Mouse (Mus musculus) MEL-GATA-1-ER (cell line): ENCODE results near the gene Armc7.
"Not testable (repeated sequence)": the region's sequence is repeated elsewhere in the genome, so short reads cannot be mapped to it uniquely, and the experiment has no call there.

Experiments used
- DNase-seq: peaks from one replicate; pipeline ENCODE4 v3.0.0-alpha.2; 2012; ENCODE audit warnings: low read depth; ENCODE audit errors: extremely low read depth

Armc7 gene

GRCm38 (mm10) chr11:115490441-115491355, 15.2 kb downstream of the Armc7 start:
- no peak for DNase-seq

GRCm38 (mm10) chr11:115491356-115492083, 16.1 kb downstream of the Armc7 start, which contains the start of gene Nt5c:
Gene Nt5c, minus strand, starts transcription at chr11:115491862.
- peak; percentile 74 for DNase-seq

DNA sequence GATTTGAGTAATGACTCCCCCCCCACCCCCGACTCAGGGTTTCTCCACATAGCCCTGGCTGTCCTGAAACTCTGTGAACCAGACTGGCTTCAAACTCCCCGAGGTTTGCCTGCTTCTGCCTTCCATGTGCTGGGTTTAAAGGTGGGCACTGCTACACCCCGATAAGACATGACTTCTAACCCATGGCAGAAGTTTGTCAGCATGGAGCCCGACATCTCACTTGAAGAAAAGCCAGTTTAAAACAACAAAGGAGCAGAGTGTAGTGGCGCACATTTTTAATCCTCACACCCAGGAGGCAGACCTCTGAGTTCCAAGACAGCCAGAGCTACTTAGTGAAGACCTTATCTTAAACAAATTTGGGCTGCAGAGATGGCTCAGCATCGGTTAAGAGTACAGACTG, 16.9 kb downstream of the Armc7 start:
- peak; percentile 35 for DNase-seq

DNA sequence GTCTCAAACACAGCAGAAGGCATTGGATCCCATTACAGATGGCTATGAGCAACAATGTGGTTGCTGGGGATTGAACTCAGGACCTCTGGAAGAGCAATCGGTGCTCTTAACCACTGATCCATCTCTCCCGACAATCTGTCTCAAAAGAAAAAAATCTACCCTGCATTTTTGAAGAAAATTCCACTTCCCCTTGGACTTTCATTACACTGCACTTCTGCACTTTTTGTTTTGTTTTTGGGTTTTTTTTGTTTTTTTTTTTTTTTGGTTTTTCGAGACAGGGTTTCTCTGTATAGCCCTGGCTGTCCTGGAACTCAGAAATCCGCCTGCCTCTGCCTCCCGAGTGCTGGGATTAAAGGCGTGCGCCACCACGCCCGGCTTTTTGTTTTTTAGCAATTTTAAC, 21.1 kb downstream of the Armc7 start:
- DNase-seq, result not testable (repeated sequence)

GRCm38 (mm10) chr11:115502636-115503035, 27.2 kb downstream of the Armc7 start:
- DNase-seq, result no peak

- peak; percentile 43 for DNase-seq
Measured at GRCm38 (mm10) chr11:115506586-115506985, 31.1 kb downstream of the Armc7 start.

DNA sequence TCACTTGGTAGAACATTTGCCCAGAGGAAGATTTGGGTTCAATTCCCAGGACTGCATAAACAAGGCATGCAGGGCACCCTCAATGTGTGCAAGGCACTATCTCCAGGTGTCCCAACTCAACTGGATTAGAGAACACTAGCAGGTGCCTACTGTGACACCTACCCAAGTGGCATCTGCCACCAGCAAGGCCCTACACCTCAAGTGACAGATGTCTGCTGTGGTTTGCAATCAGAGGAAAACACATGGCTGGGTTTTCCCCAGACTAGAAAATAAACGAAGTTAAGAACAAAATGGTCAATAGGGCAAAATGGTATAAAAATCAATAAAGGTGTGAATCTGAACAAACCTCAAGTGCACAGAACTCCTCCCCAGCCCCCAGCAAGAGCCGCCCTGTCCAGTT, 32.6 kb downstream of the Armc7 start:
- DNase-seq, result no peak

GRCm38 (mm10) chr11:115509773-115510506, 34.5 kb downstream of the Armc7 start:
- peak; percentile 69 for DNase-seq

DNA sequence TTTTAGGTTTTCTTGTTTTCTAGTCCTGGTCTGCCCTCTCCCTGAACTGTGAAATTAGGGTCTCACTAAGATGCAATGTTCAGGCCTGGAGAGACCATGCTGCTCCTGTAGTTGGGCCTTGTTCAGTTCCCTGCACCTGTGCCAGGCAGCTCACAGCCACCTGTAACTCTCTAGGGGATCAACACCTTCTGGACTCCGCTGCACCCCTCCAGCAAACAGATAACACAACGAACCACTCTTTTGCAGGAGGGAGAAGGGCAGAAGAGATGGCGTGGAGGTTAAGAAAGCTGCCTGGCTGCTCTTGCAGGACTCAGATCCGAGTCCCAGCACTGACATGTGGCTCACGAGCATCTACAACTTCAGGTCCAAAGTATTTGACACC, 35.0 kb downstream of the Armc7 start:
- no peak for DNase-seq

GRCm38 (mm10) chr11:115511121-115511520, 35.7 kb downstream of the Armc7 start:
- peak; percentile 65 for DNase-seq

GRCm38 (mm10) chr11:115512004-115512403, 36.5 kb downstream of the Armc7 start:
- DNase-seq, result no peak

GRCm38 (mm10) chr11:115512407-115513183, 37.1 kb downstream of the Armc7 start:
- peak; percentile 88 for DNase-seq

DNA sequence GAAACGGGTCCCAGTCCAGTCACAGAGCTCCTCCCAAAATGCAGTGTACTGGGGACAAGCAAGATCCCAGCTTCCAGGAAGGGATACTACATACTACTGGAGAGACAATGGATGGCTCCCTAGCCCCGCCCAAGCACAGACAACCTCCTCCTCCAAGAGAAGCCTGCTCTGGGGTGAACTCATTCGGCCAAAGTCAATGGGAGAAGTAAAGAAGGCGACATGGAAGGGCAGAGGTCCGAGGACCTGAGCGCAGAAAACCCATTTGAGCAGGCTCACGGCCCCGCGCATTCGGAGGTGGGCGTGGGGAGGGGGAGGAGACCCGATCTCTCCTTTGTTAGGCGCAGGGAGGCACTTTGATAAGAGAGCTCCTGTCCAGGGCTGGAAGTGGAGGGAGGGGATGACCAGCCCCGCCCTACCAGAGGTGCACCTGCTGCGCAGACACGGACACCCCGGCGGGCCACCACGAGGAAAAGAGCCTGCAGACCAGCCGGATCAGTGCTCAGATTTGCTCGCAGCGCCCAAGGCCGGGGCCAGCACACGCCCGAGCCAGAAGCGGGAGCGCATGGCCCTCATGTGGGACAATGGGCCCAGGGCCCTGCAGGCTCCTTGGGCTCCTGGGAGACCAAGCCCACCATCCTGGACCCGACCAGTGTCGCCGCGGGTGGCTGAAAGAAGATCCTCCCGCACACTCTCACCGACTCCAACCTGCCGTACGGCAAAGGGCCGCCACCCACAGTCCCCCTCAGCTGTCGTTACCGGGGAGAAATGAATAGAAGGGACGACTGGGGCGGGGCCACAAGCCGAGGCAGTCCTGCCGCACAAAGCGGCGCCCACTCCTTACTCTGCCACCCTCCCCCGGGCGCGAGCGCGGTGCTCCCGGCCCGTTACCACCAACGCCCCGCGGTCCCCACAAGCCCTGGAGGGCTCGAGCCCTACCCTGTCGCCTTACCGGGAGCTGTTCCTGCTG, 38.1 kb downstream of the Armc7 start:
- DNase-seq, result peak; percentile 14

GRCm38 (mm10) chr11:115514238-115514663, 38.8 kb downstream of the Armc7 start, which contains the start of gene Jpt1:
Gene Jpt1, minus strand, starts transcription at chr11:115514387.
- DNase-seq, result peak; percentile 90

- DNase-seq, result no peak
Measured at GRCm38 (mm10) chr11:115515021-115515420, 39.6 kb downstream of the Armc7 start.

GRCm38 (mm10) chr11:115516942-115517341, 41.5 kb downstream of the Armc7 start:
- no peak for DNase-seq

DNA sequence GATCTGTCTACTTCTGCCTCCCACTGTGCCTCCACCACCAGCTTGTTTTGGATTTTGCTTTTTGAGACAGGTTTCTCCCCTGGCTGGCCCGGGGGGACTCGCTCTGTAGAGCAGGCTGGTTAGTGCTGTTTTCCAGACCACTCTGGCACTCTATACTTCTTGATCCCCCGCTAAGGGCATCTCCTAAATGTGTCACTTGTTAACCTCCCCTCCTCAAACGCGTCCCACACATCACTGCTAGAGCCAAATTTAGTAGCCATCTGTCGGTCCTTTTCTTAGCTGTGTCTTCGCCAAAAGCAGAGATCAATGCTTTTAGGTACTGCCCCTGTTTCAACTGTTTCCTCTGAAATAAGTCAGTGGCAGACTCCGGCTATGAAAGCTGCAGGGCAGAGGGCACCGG, 43.2 kb downstream of the Armc7 start:
- DNase-seq, result no peak

- DNase-seq, result no peak
Measured at GRCm38 (mm10) chr11:115519581-115519980, 44.1 kb downstream of the Armc7 start.

DNA sequence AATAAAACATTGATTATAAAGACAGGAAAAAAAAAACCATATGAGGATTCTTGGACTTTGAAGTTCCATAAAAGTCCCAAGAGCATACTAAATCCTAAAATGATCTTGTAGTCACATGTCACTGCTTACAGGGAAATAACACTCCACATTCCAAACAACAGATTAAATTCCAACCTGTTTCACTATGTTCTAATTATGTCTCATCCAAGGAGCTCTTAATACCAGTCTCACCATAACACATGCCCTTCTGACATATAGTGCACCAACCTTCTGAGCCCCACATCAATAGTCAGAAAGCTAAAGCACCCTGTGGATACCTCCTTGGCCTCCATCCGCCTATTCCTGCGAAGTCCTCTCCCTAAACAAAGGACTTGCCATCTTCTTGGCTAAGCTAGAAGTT, 44.8 kb downstream of the Armc7 start:
- no peak for DNase-seq

DNA sequence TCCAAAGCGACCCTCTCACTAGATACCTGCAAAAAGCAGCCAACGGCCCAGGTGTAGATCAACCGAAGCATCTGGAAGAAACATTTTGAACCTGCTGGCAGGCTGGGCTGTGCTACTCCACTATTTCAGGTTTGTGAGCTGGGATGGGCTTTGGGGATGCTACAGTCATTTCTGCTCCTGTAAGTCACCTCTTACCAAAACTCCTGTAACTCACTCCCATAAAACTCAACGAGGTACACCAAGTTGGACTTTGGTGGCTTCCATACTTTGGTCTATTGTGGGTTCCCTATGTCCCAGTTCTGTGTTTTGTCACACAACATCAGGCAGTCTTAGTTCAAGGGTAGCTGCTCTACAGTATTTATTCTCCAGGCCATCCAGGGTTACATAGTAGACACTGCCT, 45.6 kb downstream of the Armc7 start:
- DNase-seq, result no peak
